Mouse (Mus musculus) liver, embryonic 16.5 days (tissue): Measurements from ENCODE around the gene Gm12117. TPM values are rescaled to one million over a fixed set of nuclear protein-coding genes. Genes with fewer than 3 reads are reported as not detected.

Experiments used
- ATAC-seq: fragments of 200-750 bp; cut with Nextera tagmentation; 2 replicates; pipeline ENCODE4 v1.8.0; 2017; ENCODE audit warnings: low read depth, mild to moderate bottlenecking, moderate number of reproducible peaks, moderate library complexity
- H3K27ac ChIP-seq: fragments of 300-500 bp; sonication (generic); 2 replicates; pipeline ENCODE4 v1.5.1; 2014; ENCODE audit warnings: mild to moderate bottlenecking, low read length
- H3K27me3 ChIP-seq: fragments of 300-500 bp; sonication (generic); 2 replicates; pipeline ENCODE4 v1.6.1; 2014; ENCODE audit warnings: low read depth, low read length, mixed read lengths; ENCODE audit not compliant: control insufficient read depth, insufficient read depth
- H3K36me3 ChIP-seq: fragments of 300-500 bp; sonication (generic); 2 replicates; pipeline ENCODE4 v1.6.1; 2014; ENCODE audit warnings: mild to moderate bottlenecking; ENCODE audit not compliant: control insufficient read depth, insufficient read depth
- H3K4me1 ChIP-seq: fragments of 300-500 bp; sonication (generic); 2 replicates; pipeline ENCODE4 v1.6.1; 2014; ENCODE audit warnings: low read depth, low read length, mixed read lengths; ENCODE audit not compliant: control insufficient read depth
- H3K4me2 ChIP-seq: fragments of 300-500 bp; sonication (generic); 2 replicates; pipeline ENCODE4 v1.6.1; 2014; ENCODE audit warnings: low read depth, low read length, mixed read lengths
- H3K4me3 ChIP-seq: fragments of 300-500 bp; sonication (generic); 2 replicates; pipeline ENCODE4 v1.5.1; 2014; ENCODE audit warnings: low read depth, mild to moderate bottlenecking, low read length
- H3K9ac ChIP-seq: fragments of 300-500 bp; sonication (generic); 2 replicates; pipeline ENCODE4 v1.6.1; 2014; ENCODE audit warnings: low read depth, low read length
- H3K9me3 ChIP-seq: fragments of 300-500 bp; sonication (generic); replicated peaks from 2 replicates; pipeline ENCODE4 v1.6.1; 2016; ENCODE audit warnings: low read length; ENCODE audit not compliant: control insufficient read depth
- WGBS: fragments of 180-500 bp; shearing (Covaris S2); extraction: QIAGEN DNeasy Blood & Tissue Kit; methylation state at CpG from one replicate; pipeline ENCODE4 v1.1.7; 2014; ENCODE audit not compliant: insufficient replicate concordance; 5-methylcytosine and 5-hydroxymethylcytosine counted together
- polyA plus RNA-seq: library from polyadenylated mRNA; unstranded; fragments of >200 nt; fragmentation: Nextera tagmentation; extraction: Ambion mirVana; gene quantifications from 2 replicates; pipeline ENCODE4 v1.2.1, GENCODE M21; 2015

Gm12117 gene
- polyA plus RNA-seq, 1 experiment from 2014 or later = not detected

DNA sequence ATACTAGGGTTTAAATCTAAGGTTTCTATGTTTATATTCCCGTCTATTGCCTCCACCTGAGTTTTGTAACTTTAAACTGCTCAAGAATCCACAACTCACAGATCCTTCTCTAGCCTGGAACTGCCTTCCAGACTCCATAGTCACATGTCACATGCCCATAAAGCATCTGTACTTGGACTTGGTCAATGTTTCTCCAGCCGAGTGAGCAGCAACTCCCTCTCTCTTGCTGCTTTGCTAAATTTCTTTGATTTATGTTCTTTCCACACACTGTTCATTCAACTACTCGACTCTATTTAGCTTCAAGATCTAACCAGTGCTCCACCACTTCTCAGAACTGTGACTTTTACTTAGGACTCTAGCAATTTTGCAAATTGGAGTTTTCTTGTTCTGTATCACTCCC is 1.7 kb downstream of the Gm12117 start:
- no peaks in the 10 kb centered on the region for H3K27me3 ChIP-seq
- ATAC-seq = no peak
- H3K4me2 ChIP-seq = no peak overlapping the region
- H3K9ac ChIP-seq = no peak overlapping the region
- no peaks in the 10 kb centered on the region for H3K36me3 ChIP-seq
- no peaks in the 10 kb centered on the region for H3K9me3 ChIP-seq
- no peak overlapping the region for H3K4me3 ChIP-seq
- WGBS = 50% methylated on average over 3 of the region's 3 CpGs
- no peaks in the 10 kb centered on the region for H3K4me1 ChIP-seq
- no peak overlapping the region for H3K27ac ChIP-seq

DNA sequence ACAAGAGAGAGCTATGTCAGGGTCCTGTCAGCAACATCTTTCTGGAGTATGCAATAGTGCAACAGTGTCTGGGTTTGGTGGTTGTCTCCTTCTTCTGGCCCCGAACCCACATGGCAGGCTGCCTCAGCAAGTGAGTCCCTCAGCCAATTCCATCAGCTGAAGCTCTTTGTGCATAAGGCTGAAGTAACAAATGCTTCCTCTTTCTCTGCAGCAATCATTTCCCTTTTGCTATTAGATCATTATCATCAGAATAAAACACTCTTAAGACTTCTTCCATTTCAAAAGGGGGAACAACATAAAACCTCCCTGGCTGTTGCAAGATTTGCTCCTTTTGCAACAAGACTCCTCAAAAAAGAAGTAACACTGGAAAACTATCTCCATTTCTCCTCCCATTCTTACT is 2.2 kb downstream of the Gm12117 start:
- 47% methylated on average over 1 of the region's 1 CpGs for WGBS
- Histone ChIP-seq H3K36me3 (no peaks in the 10 kb centered on the region), H3K4me2 (no peak overlapping the region), H3K4me1 (no peaks in the 10 kb centered on the region), H3K9me3 (no peaks in the 10 kb centered on the region), H3K27me3 (no peaks in the 10 kb centered on the region), H3K4me3 (no peak overlapping the region), H3K27ac (no peak overlapping the region), H3K9ac (no peak overlapping the region)
- ATAC-seq = no peak

DNA sequence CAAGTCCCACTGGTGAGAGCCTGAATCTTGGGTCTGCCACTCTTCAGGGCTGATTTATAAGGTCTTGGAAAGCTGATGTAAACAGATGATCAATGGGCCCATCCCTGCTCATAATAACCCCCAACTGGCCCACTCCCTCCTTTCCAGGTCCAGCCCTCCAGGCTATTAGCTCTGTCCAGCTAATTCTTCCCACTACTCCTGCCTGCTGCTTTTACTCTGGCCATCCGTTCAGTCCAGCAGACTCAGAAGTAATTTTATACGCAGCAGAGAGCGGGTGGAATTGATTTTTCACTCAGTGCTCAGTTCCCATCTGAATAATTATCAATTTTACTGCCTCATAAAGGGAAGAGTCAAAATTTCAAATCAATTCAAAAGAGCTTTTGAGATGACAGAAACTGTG is 36.2 kb downstream of the Gm12117 start:
- WGBS = 71% methylated on average over 3 of the region's 3 CpGs
- Histone ChIP-seq H3K27me3 (no peaks in the 10 kb centered on the region), H3K27ac (no peak overlapping the region), H3K4me3 (no peak overlapping the region), H3K4me2 (no peak overlapping the region), H3K9ac (no peak overlapping the region), H3K36me3 (no peaks in the 10 kb centered on the region), H3K4me1 (no peaks in the 10 kb centered on the region), H3K9me3 (no peaks in the 10 kb centered on the region)
- no peak for ATAC-seq

DNA sequence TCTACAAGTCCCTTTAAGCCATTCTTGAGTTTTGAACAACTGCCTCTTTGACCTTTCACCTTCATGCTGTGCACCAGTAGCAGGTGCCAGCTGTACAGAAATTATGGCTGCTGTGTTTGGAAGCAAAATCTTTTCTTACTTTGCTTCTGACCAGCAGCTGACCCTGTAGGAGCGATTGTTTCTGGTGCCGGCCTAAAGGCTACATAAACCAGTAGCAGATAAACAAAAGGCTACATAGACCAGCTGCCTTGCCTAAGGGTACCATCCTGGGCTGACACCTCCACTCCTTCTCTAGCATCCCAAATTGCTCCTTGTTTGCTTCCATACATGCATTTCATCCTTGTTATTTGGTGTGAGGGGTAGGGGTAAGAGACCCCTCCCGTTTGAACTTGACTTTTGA is 42.4 kb downstream of the Gm12117 start:
- 64% methylated on average over 3 of the region's 3 CpGs for WGBS
- no peak for ATAC-seq
- Histone ChIP-seq H3K36me3 (no peaks in the 10 kb centered on the region), H3K27ac (no peak overlapping the region), H3K9ac (no peak overlapping the region), H3K9me3 (no peaks in the 10 kb centered on the region), H3K4me1 (no peaks in the 10 kb centered on the region), H3K4me3 (no peak overlapping the region), H3K27me3 (no peaks in the 10 kb centered on the region), H3K4me2 (no peak overlapping the region)

DNA sequence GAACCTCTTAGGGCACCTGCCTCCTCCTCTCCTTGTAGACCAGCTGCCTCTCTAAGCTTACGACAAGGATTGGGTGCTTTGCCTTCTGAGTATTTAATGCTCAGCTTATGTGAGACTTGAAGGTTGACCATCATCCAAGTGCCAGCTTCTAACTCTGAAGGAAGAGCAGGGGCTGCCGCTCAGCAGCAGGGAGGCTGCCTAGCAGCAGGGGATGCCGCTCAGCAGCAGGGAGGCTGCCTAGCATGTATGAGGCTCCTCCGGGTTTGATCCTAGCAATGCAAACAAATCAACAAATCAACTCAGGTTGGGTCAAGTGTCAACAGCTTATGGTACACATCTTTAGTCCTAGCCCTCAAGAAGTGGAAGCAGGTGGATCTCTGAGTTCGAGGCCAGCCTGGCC is 44.5 kb downstream of the Gm12117 start:
- Histone ChIP-seq H3K4me3 (no peak overlapping the region), H3K9me3 (no peaks in the 10 kb centered on the region), H3K4me1 (no peaks in the 10 kb centered on the region), H3K4me2 (no peak overlapping the region), H3K9ac (no peak overlapping the region), H3K36me3 (no peaks in the 10 kb centered on the region), H3K27me3 (no peaks in the 10 kb centered on the region), H3K27ac (no peak overlapping the region)
- ATAC-seq = no peak
- 66% methylated on average over 5 of the region's 5 CpGs for WGBS

DNA sequence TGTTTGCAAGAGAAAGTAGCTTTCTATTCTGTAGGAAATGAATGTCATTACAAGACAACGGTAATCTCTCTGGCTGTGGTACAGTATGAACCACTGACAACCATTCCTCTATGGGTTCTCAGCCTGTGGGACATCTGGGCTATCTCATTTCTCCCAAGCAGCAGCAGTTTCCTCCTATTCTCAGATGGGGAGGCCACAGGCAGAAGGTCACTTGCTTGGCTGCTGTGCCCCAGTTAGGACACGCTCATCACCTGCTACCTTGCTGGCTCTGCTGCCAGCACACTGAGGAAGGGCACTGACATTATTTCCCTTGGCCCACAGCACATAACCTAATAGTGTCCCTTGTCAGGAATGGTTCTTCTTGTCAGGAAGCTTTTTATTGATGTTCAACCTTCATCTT is 48.4 kb downstream of the Gm12117 start:
- Histone ChIP-seq H3K4me1 (no peaks in the 10 kb centered on the region), H3K27me3 (no peaks in the 10 kb centered on the region), H3K36me3 (no peaks in the 10 kb centered on the region), H3K27ac (no peak overlapping the region), H3K4me3 (no peak overlapping the region), H3K4me2 (no peak overlapping the region), H3K9me3 (no peaks in the 10 kb centered on the region), H3K9ac (no peak overlapping the region)
- 42% methylated on average over 2 of the region's 2 CpGs for WGBS
- no peak for ATAC-seq

DNA sequence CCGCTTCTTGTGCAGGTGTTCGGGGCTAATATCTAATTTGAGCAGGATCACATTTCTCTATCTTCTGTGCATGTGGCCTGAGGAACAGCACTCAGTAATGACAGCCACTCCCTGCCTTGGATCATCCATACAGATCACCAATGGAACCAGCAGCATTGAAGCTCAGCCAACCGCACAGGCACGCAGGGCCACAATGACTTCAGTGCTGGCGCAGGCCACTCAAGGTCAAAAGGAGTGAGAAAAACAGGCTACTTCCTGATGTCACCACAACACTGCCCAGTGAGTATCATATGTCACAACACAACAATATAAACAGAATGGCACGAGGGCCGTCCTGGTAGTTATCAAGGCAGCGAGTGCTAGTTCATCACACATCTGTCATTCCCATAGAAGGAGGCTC is 50.0 kb downstream of the Gm12117 start:
- Histone ChIP-seq H3K36me3 (no peaks in the 10 kb centered on the region), H3K27me3 (no peaks in the 10 kb centered on the region), H3K9ac (no peak overlapping the region), H3K4me2 (no peak overlapping the region), H3K4me1 (no peaks in the 10 kb centered on the region), H3K27ac (no peak overlapping the region), H3K9me3 (no peaks in the 10 kb centered on the region), H3K4me3 (no peak overlapping the region)
- ATAC-seq = no peak
- 74% methylated on average over 8 of the region's 8 CpGs for WGBS

Other genes starting within 250 kb of the Gm12117 start
- gene Fgf18, start 129.3 kb downstream of the Gm12117 start, polyA plus RNA-seq = 0.15 TPM in 2 replicates
- gene Npm1, start 113.5 kb downstream of the Gm12117 start, polyA plus RNA-seq = 289 and 351 TPM in 2 replicates
- not detected in 2 replicates for gene Tlx3, start 73.1 kb downstream of the Gm12117 start, polyA plus RNA-seq
- gene Ranbp17, start 237.0 kb upstream of the Gm12117 start, polyA plus RNA-seq = 2.5 and 3.2 TPM in 2 replicates